Mouse (Mus musculus) bone marrow macrophage, adult 2 months (primary cell): ENCODE results near the gene Ier2.

Experiments
- CTCF ChIP-seq: IDR thresholded peaks from 2 replicates; pipeline ENCODE4 v1.5.1; 2012; ENCODE audit warnings: low read depth, mild to moderate bottlenecking, low read length, moderate library complexity
- POLR2A ChIP-seq: IDR thresholded peaks from 2 replicates; pipeline ENCODE4 v1.6.1; 2012; ENCODE audit warnings: mild to moderate bottlenecking, low read depth, low read length, borderline replicate concordance

GRCm38 (mm10) chr8:84700941-84701911 lies 38.6 kb upstream of the Ier2 start, which contains the start of gene Lyl1:
- TF ChIP-seq CTCF (no peak), POLR2A (peak; percentile 43; the same call in 1 of the 2 replicates)
